Mouse (Mus musculus) neutrophil, adult 5-6 weeks (primary cell): ENCODE results near the gene Sirt7. TPM values are rescaled to one million over a fixed set of nuclear protein-coding genes. Genes with fewer than 3 reads are reported as not detected.
"Not testable (repeated sequence)": the region's sequence is repeated elsewhere in the genome, so short reads cannot be mapped to it uniquely, and the experiment has no call there.

Experiments
- ATAC-seq: fragments of 151-379, 151-347 bp; 2 replicates; pipeline ENCODE4 v1.8.0; 2017; ENCODE audit warnings: mild to moderate bottlenecking, moderate TSS enrichment; ENCODE audit not compliant: insufficient number of reproducible peaks, poor library complexity, low FRiP score, severe bottlenecking; ENCODE audit errors: extremely low read depth
- total RNA-seq: library from RNA; stranded (forward); fragments of 200-1000 nt; gene quantifications from 2 replicates; pipeline ENCODE4 v1.2.3, GENCODE M21; 2017

The Sirt7 gene
- total RNA-seq, 1 experiment from 2014 or later: 194 TPM

- no peak for ATAC-seq
Measured at GRCm38 (mm10) chr11:120600716-120601115, 24.3 kb downstream of the Sirt7 start.

- ATAC-seq: no peak
Measured at GRCm38 (mm10) chr11:120598990-120599549, 26.0 kb downstream of the Sirt7 start.

DNA sequence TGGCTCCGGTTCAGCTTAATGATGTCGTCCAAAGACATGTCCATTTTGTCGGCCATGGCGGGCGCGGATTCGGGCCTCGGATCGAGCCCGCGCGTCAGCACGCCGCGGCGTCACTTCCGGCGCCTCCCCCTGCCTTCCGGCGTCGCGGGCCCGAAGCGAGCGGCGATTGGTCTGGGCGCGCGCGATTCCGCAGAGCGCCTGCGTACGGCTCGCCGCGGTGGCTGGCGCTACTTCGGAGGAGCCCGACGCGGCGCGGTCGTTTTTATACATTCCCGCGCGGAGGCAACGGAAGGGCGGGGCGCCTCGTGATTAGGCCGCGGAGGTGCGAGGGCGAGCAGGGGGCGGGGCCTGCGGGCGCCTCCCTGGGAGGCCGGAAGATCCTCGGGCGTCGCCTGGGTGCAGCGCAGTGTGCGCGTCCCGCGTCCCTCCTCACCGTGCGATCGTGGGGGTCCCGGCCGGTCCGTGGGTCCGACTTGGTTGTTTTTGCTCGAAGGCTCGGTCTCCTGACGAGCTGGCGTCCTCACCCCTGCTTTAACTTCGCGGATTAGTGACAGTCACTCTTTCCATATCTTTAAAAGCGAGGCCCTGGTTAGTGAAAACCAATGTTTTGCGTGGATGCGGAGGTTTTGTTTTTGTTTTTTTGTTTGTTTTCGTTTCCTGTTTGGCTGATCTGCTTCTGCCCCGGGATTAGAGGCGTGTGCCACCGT, 26.6 kb downstream of the Sirt7 start, which contains the start of the genes Alyref and Anapc11:
Gene Alyref (minus strand): TSS at position 83 of the 707 bp plus-strand sequence.
Gene Anapc11 (plus strand): TSS at position 139 of the 707 bp plus-strand sequence.
- ATAC-seq: peak; percentile 92

DNA sequence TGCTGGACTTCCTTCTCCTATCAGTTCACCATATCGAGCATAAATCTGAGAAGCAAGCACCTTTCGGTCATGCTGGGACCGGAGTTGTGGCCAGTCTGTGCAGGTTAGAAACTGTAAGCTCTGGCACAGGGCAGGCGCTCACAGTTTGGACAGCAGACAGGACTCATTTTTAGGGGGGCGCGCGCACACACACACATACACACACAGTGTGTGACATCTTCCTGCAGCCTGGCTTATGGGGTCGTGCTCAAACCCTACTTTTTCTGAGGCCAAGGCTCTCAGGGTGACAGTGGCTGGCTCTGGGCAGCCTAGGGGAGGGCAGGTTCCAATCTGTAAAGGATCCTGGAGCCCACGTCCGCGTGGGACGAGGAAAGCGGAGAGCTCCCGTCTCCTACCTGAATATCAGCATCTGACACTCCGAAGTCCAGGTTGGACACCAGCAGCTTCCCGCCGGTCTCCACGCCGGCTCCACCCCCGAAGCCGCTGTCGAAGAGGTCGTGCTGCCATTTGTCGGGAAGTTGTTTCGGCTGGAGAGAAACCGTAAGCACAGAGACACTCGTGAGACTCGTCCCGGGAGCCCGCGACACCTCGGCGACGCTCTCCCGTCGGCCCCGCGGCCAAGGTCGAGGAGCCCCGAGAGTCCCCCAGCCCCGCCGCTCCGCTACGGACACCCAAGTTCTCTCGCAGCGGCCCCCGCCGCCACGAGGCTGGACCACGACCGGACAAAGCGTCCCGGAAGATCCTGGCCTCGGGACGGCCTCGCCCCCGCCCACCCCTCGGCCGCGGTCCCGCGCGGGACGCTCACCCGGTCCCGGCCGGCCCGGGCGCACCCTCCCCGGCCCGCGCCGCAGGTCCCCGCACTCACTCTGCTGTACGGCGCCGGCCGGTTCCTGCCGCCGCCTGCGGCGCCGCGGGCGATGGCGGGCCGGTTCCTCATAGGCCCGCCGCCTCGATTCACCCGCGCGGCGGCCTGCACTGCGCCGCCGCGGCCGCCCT, 27.5 kb downstream of the Sirt7 start:
- ATAC-seq: no peak

- ATAC-seq: no peak
Measured at GRCm38 (mm10) chr11:120588531-120588930, 36.5 kb downstream of the Sirt7 start.

DNA sequence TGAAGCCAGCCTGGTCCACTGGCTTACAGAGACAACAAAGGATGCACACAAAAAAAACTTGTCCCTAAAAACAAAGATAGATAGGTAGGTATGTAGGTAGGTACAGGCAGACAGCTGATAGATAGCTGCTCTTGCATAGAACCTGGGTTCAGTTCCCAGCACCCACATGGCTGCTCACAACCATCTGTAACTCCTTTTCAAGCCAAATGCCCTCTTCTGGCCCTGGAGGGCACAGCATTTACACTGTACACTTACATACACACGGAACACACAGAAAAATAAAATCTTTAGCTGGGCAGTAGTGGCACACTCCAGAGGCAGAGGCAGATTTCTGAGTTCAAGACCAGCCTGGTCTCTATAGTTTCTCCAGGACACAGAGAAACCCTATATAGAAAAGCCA, 41.1 kb downstream of the Sirt7 start:
- ATAC-seq: no peak

GRCm38 (mm10) chr11:120582982-120583293, 42.1 kb downstream of the Sirt7 start:
- ATAC-seq: not testable (repeated sequence)

- peak; percentile 27; the same call in 1 of the 2 replicates for ATAC-seq
Measured at GRCm38 (mm10) chr11:120582268-120582981, 42.6 kb downstream of the Sirt7 start.

GRCm38 (mm10) chr11:120581490-120582267, 43.4 kb downstream of the Sirt7 start, which contains the start of gene Arhgdia:
Arhgdia (minus strand) TSS chr11:120581624.
- peak; percentile 23; the same call in 1 of the 2 replicates for ATAC-seq

DNA sequence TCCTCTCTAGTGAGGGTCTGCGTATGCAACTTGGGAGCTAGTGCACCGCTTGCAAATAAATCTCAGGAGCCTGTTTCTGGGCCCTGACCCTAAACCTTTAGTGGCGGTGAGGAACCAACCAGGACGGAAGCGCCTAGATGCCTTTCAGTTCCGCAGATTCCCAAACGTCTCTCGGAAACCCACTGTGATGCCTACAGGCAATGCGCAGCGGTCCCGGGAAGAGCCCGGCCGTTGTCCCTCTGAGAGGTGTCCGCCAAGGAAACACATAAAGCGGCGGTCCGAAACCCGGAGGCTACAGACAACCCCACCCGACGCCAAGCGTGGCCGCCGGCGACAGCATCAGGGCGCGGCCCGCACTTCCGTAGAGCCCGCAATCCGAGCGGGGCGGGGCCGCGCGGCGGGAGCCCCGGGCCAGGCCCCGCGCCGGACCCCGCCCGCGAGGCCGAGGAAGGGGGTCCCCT, 44.1 kb downstream of the Sirt7 start:
- ATAC-seq: no peak

GRCm38 (mm10) chr11:120580190-120580589, 44.9 kb downstream of the Sirt7 start:
- ATAC-seq: peak; percentile 55

DNA sequence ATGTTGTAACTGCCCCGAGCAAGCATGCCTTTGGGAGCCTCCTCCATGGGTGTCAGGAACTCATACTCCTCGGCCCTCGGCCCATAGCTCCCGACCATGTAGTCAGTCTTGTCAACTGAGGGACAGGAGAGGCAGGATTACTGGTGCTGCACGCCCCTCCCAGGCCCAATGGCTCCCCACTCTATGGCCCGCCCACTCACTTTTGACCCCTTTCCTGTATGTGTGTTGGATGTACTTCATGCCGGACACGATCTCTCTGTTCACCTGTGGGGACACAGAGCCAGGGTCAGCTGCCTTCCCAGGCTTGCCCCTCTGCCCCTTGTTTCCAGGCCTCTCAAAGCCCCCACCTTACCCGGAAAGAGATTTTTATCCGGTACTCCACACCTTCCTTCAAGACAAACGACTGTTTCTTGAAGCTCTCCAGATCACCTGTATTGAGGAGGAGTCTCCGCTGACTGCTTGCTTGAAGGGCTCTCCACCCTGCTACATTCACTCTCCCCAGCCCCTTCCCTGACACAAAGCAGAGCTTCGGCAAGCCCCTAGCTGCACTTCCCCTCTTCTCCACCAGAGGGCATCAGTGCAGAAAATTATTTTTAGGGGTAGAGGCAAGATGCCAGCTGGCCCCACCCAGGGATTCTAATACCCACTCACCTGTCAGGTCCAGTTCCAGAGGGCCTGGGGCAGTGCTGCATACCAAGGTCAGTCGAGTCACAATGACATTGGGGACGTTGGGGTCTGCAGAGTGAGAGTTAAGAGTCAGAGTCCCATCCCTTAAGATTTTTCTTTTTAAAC, 45.5 kb downstream of the Sirt7 start:
- peak; percentile 28; the same call in 1 of the 2 replicates for ATAC-seq

DNA sequence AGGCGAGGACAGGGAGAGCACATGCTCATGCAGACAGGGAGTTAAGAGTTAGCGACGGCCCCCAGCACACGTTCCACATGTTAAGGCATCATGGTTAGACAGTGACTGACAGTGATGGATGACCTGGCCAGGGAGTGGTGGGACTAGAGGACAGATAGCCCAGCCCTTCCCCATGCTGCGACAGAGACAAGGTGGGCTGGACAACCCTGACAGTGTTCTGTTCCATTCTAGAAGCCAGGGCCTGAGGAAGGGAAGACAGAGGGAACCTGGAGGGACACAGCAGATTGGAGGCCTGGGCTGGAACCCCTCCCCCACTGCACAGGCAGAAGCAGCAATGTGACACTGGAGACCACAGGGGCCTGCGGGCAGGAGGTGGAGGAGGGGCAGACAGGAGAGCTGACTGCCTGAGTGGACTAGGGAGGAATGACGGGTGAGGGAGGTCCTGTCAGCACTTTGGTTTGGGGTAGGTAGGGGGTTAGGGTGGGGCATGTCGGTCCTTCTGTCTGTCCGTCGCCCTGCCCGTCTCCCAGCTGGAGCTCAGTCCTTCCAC, 46.3 kb downstream of the Sirt7 start:
- ATAC-seq: no peak

GRCm38 (mm10) chr11:120578024-120578693, 46.9 kb downstream of the Sirt7 start:
- no peak for ATAC-seq

- no peak for ATAC-seq
Measured at GRCm38 (mm10) chr11:120577211-120578023, 47.6 kb downstream of the Sirt7 start.
